Mouse (Mus musculus): ENCODE data around the gene Gm10718.
"Not testable (repeated sequence)": the region's sequence is repeated elsewhere in the genome, so short reads cannot be mapped to it uniquely, and the experiment has no call there.

Gm10718 gene

GRCm38 (mm10) chr9:3025653-3026052 lies 2.3 kb downstream of the Gm10718 start:
- not testable (repeated sequence) for DNase-seq (ENCODE audit: low read depth)

DNA sequence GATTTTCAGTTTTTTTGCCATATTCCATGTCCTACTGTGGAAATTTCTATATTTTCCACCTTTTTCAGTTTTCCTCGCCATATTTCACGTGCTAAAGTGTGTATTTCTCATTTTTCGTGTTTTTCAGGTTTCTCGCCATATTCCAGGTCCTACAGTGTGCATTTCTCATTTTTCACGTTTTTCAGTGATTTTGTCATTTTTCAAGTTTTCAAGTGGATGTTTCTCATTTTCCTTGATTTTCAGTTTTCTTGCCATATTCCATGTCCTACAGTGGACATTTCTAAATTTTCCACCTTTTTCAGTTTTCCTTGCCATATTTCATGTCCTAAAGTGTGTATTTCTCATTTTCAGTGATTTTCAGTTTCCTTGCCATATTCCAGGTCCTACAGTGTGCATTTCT lies 2.8 kb downstream of the Gm10718 start:
- DNase-seq (ENCODE audit: low read depth): not testable (repeated sequence)

- not testable (repeated sequence) for DNase-seq (ENCODE audit: low read depth)
These were observed 3.4 kb downstream of the Gm10718 start for GRCm38 (mm10) chr9:3026741-3027140.

- DNase-seq (ENCODE audit: low read depth): not testable (repeated sequence)
These were observed 3.9 kb downstream of the Gm10718 start for GRCm38 (mm10) chr9:3027200-3027599.

GRCm38 (mm10) chr9:3029276-3030000 lies 6.1 kb downstream of the Gm10718 start:
- not testable (repeated sequence) for DNase-seq (ENCODE audit: low read depth)

DNA sequence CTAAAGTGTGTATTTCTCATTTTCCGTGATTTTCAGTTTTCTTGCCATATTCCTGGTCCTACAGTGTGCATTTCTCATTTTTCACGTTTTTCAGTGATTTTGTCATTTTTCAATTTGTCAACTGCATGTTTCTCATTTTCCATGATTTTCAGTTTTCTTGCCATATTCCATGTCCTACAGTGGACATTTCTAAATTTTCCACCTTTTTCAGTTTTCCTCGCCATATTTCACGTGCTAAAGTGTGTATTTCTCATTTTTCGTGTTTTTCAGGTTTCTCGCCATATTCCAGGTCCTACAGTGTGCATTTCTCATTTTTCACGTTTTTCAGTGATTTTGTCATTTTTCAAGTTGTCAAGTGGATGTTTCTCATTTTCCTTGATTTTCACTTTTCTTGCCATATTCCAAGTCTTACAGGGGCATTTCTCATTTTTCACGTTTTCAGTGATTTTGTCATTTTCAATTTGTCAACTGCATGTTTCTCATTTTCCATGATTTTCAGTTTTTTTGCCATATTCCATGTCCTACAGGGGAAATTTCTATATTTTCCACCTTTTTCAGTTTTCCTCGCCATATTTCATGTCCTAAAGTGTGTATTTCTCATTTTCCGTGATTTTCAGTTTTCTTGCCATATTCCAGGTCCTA lies 7.5 kb downstream of the Gm10718 start:
- peak; percentile 87 for DNase-seq (ENCODE audit: low read depth)

DNA sequence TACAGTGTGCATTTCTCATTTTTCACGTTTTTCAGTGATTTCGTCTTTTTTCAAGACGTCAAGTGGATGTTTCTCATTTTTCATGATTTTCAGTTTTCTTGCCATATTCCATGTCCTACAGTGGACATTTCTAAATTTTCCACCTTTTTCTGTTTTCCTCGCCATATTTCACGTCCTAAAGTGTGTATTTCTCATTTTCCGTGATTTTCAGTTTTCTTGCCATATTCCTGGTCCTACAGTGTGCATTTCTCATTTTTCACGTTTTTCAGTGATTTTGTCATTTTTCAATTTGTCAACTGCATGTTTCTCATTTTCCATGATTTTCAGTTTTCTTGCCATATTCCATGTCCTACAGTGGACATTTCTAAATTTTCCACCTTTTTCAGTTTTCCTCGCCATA lies 11.0 kb downstream of the Gm10718 start, which contains the start of gene Gm17535:
Gene Gm17535, plus strand, starts transcription at position 301 of the 400 bp plus-strand sequence.
- DNase-seq (ENCODE audit: low read depth): not testable (repeated sequence)

- DNase-seq (ENCODE audit: low read depth): not testable (repeated sequence)
These were observed 13.2 kb downstream of the Gm10718 start, which contains the start of gene Gm10715 for GRCm38 (mm10) chr9:3036577-3036976. Gm10715 (plus strand) TSS chr9:3036877.

- DNase-seq (ENCODE audit: low read depth): not testable (repeated sequence)
These were observed 14.8 kb downstream of the Gm10718 start for GRCm38 (mm10) chr9:3038161-3038560.
